Mouse (Mus musculus): Measurements from ENCODE around the gene Nfkbib.

- TF ChIP-seq CTCF (IDR thresholded peaks at IDR 0.05; ENCODE audit: borderline replicate concordance, insufficient read depth, low read length) (no peak), POLR2A (IDR thresholded peaks at IDR 0.05; ENCODE audit: low read depth, low read length) (no peak)
Measured at GRCm38 (mm10) chr7:28773163-28773562, 5.9 kb upstream of the Nfkbib start.

All from embryonic fibroblast, embryonic 13.5 days (primary cell).